Mouse (Mus musculus) ES-Bruce4 (cell line): Measurements from ENCODE around the gene Hao2.

ENCODE experiments used
- CTCF ChIP-seq: IDR thresholded peaks from one replicate; pipeline ENCODE4 v1.8.1; 2011; ENCODE audit warnings: low read depth, low read length
- POLR2A ChIP-seq: IDR thresholded peaks from one replicate; pipeline ENCODE4 v1.8.1; 2011; ENCODE audit warnings: low read length; ENCODE audit not compliant: insufficient read depth

DNA sequence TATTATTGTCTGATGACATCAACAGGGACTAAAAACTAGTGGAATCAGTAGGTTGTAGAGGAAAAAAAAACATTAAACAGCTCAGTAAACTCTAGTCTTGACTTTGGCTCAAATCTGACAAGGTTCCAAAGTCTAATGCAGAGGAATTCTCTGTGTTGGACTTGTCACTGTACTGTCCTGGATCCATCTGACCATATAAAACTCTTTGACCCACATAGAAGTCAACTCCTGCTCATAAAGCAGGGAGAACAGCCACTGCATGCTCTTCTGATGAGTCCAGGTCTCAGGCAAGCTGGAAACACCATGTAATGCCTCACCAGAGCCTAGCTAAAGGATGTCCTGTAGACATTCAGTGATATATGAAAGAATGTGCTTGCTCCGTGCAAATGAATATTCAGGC, 41.0 kb upstream of the Hao2 start:
- TF ChIP-seq POLR2A (no peak), CTCF (no peak)
